Mouse (Mus musculus) limb, embryonic 14.5 days (tissue): ENCODE measurements around the gene Trim42. TPM values are rescaled to one million over a fixed set of nuclear protein-coding genes. Genes with fewer than 3 reads are reported as not detected.

Experiments used
- ATAC-seq: fragments of 200-750 bp; cut with Nextera tagmentation; 2 replicates; pipeline ENCODE4 v1.8.0; 2017; ENCODE audit warnings: low read depth, moderate number of reproducible peaks, moderate TSS enrichment; ENCODE audit not compliant: low FRiP score
- DNase-seq: peaks from one replicate; pipeline ENCODE4 v3.0.0-alpha.2; 2015; ENCODE audit warnings: low spot score
- H3K27ac ChIP-seq: fragments of 300-500 bp; sonication (generic); replicated peaks from 2 replicates; pipeline ENCODE4 v1.5.1; 2014; ENCODE audit warnings: low read depth, mild to moderate bottlenecking, low read length, moderate library complexity, mixed read lengths
- H3K27me3 ChIP-seq: fragments of 300-500 bp; sonication (generic); 2 replicates; pipeline ENCODE4 v1.6.1; 2014; ENCODE audit warnings: low read length, mixed read lengths; ENCODE audit not compliant: control insufficient read depth, insufficient read depth
- H3K36me3 ChIP-seq: fragments of 300-500 bp; sonication (generic); 2 replicates; pipeline ENCODE4 v1.6.1; 2014; ENCODE audit warnings: mild to moderate bottlenecking, low read length, moderate library complexity, mixed read lengths; ENCODE audit not compliant: control insufficient read depth, insufficient read depth
- H3K4me1 ChIP-seq: fragments of 300-500 bp; sonication (generic); 2 replicates; pipeline ENCODE4 v1.6.1; 2014; ENCODE audit warnings: antibody characterized with exemption, low read length, mixed read lengths; ENCODE audit not compliant: control insufficient read depth, insufficient read depth
- H3K4me2 ChIP-seq: fragments of 300-500 bp; sonication (generic); replicated peaks from 2 replicates; pipeline ENCODE4 v1.6.1; 2014; ENCODE audit warnings: low read depth, mild to moderate bottlenecking, low read length, moderate library complexity; ENCODE audit not compliant: severe bottlenecking
- H3K4me3 ChIP-seq: fragments of 300-500 bp; sonication (generic); replicated peaks from 2 replicates; pipeline ENCODE4 v1.5.1; 2014; ENCODE audit warnings: low read length
- H3K9ac ChIP-seq: fragments of 300-500 bp; sonication (generic); 2 replicates; pipeline ENCODE4 v1.6.1; 2014; ENCODE audit warnings: mild to moderate bottlenecking, low read depth, low read length, moderate library complexity; ENCODE audit not compliant: severe bottlenecking
- H3K9me3 ChIP-seq: fragments of 300-500 bp; sonication (generic); 2 replicates; pipeline ENCODE4 v1.6.1; 2016; ENCODE audit warnings: low read length; ENCODE audit not compliant: control insufficient read depth
- POLR2A ChIP-seq: fragments of 200-500 bp; IDR thresholded peaks from 2 replicates; pipeline ENCODE4 v1.8.0; 2012; ENCODE audit warnings: inconsistent platforms, mild to moderate bottlenecking, moderate library complexity, borderline replicate concordance; ENCODE audit not compliant: insufficient read depth, insufficient read length; ENCODE audit errors: extremely low read depth
- WGBS: fragments of 180-500 bp; shearing (Covaris S2); extraction: QIAGEN DNeasy Blood & Tissue Kit; methylation state at CpG from one replicate; pipeline ENCODE4 v1.1.7; 2014; 5-methylcytosine and 5-hydroxymethylcytosine counted together
- polyA plus RNA-seq, 2 experiments: library from polyadenylated mRNA; depleted of rRNA in 1 of 2; stranded (reverse) in 1 of 2; unstranded in 1 of 2; fragments of >200 nt; fragmentation: Nextera tagmentation in 1 of 2; extraction: Ambion mirVana in 1 of 2; gene quantifications; 2 replicates each; pipeline versions ENCODE4 v1.2.1 to v1.2.3; 2012 to 2014

Gene Trim42
- polyA plus RNA-seq, 2 experiments: not detected

DNA sequence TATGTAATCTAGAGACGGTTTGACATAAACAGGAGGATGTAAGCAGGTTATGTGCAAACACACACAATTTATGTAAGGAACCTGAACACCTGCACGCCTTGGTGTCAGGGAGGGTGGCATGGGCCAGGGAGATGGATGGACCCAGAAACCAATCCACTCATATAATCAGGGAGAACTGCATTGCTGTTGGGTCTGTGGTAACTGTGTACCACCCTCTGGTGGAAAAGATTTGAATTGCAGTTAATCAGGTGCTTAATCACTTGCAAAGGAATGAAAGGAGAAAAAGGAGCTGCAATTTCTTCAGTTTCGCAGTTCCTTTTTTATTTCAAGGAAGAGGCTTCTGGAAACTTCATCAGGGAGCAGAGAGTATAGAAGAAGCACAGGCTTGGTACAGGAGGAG is 46.9 kb downstream of the Trim42 start:
- H3K36me3 ChIP-seq: no peaks in the 10 kb centered on the region
- no peak overlapping the region for H3K4me3 ChIP-seq
- no peaks in the 10 kb centered on the region for H3K27me3 ChIP-seq
- no peak overlapping the region for H3K9ac ChIP-seq
- TF ChIP-seq POLR2A: no peak
- DNase-seq (peak; percentile 59), ATAC-seq (no peak)
- H3K4me1 ChIP-seq: no peaks in the 10 kb centered on the region
- H3K4me2 ChIP-seq: no peak overlapping the region
- H3K9me3 ChIP-seq: no peaks in the 10 kb centered on the region
- H3K27ac ChIP-seq: no peak overlapping the region
- 75% methylated on average over 3 of the region's 3 CpGs for WGBS

- Histone ChIP-seq H3K4me2 (no peak overlapping the region), H3K9ac (no peak overlapping the region), H3K9me3 (no peaks in the 10 kb centered on the region), H3K4me1 (no peaks in the 10 kb centered on the region), H3K27ac (no peak overlapping the region), H3K4me3 (no peak overlapping the region), H3K36me3 (no peaks in the 10 kb centered on the region), H3K27me3 (no peaks in the 10 kb centered on the region)
- DNase-seq: no peak
- WGBS: 79% methylated on average over 10 of the region's 10 CpGs
- ATAC-seq: no peak
- TF ChIP-seq POLR2A: no peak
Measured at GRCm38 (mm10) chr9:97322120-97322519, 47.6 kb downstream of the Trim42 start.

GRCm38 (mm10) chr9:97315421-97316055 is 54.2 kb downstream of the Trim42 start:
- Histone ChIP-seq H3K9ac (no peak overlapping the region), H3K27ac (no peak overlapping the region), H3K4me2 (no peak overlapping the region), H3K9me3 (no peaks in the 10 kb centered on the region), H3K36me3 (no peaks in the 10 kb centered on the region), H3K27me3 (no peaks in the 10 kb centered on the region), H3K4me3 (no peak overlapping the region), H3K4me1 (no peaks in the 10 kb centered on the region)
- WGBS: 67% methylated on average over 10 of the region's 10 CpGs
- no peak for DNase-seq
- ATAC-seq: no peak; the same call in 1 of the 2 replicates
- no peak for TF ChIP-seq POLR2A

DNA sequence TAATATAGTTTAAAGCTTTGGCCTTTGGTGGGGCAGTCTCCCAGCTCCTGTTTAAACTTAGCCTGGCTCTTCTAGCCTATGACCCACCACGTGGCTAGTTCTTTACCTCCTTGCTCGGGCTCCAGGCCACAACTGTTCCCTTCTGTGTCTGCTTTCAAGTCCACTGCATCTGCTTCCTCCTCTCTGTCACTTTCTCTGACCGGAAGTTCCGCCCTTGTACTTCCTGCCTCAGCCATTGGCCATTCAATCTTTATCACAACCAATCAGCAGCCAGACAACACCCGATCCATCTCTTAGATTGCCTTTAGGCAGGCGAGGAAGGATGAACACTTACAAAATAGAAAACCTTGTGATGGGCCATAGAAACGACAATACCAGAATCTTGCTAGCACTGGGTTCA is 58.1 kb downstream of the Trim42 start:
- Histone ChIP-seq H3K9ac (no peak overlapping the region), H3K9me3 (no peaks in the 10 kb centered on the region), H3K4me2 (no peak overlapping the region), H3K27me3 (no peaks in the 10 kb centered on the region), H3K4me1 (no peaks in the 10 kb centered on the region), H3K36me3 (no peaks in the 10 kb centered on the region), H3K4me3 (no peak overlapping the region), H3K27ac (no peak overlapping the region)
- DNase-seq: no peak
- ATAC-seq: no peak
- no peak for TF ChIP-seq POLR2A
- 85% methylated on average over 7 of the region's 7 CpGs for WGBS

GRCm38 (mm10) chr9:97309509-97310053 is 60.2 kb downstream of the Trim42 start:
- DNase-seq: no peak
- H3K9ac ChIP-seq: no peak overlapping the region
- no peaks in the 10 kb centered on the region for H3K36me3 ChIP-seq
- TF ChIP-seq POLR2A: no peak
- no peaks in the 10 kb centered on the region for H3K9me3 ChIP-seq
- no peak overlapping the region for H3K4me2 ChIP-seq
- H3K27ac ChIP-seq: no peak overlapping the region
- no peaks in the 10 kb centered on the region for H3K27me3 ChIP-seq
- no peak overlapping the region for H3K4me3 ChIP-seq
- whole genome bisulfite sequencing: 38% methylated on average over 7 of the region's 7 CpGs
- no peaks in the 10 kb centered on the region for H3K4me1 ChIP-seq
- ATAC-seq: no peak
